Mouse (Mus musculus): ENCODE measurements around the gene Sctr. TPM values are rescaled to one million over a fixed set of nuclear protein-coding genes. Genes with fewer than 3 reads are reported as not detected.
A peak's percentile ranks its signal among the peaks of the same experiment; 100 is the strongest.
"Not testable (repeated sequence)": the region's sequence is repeated elsewhere in the genome, so short reads cannot be mapped to it uniquely, and the experiment has no call there.

Sctr gene
- total and polyA plus RNA-seq, 2 experiments from 2014 or later, result 0.93 to 2.0 TPM

DNA sequence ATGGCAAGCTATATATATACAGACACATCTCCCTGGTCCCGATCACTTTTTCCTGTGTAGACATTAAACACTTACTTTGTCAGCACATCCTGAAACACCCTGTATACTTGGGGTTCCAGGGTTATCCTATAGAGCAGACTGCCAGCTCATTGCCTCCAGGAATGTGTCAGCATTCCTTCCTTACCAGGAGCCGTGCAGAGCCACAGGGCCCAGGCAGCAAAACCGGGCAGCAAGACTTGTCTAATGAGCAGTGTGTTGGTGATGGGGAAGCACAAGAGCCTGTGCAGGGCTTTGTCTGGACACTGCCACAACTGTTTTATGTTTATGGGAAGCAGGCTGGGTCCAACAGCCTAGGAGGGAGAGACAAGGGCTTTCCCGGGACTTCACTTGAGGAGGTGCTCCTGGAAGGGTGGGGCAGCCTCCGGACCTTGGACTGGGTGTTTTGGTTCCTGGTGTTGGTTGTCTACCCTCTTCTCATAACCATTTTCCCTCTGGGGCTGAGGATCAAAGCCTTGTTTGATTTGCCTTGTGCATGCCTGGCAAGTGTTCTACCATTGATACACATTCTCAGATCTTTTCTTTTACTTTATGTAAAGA is 77.3 kb downstream of the Sctr start:
- no peaks in the 10 kb centered on the region for H3K27me3 ChIP-seq (ENCODE audit: insufficient read depth, low read length)
- H3K4me1 ChIP-seq (ENCODE audit: insufficient read depth, low read length), result no peaks in the 10 kb centered on the region
- no peak overlapping the region for H3K9ac ChIP-seq (replicated peaks; ENCODE audit: low read length)
- TF ChIP-seq CTCF (IDR thresholded peaks at IDR 0.05; ENCODE audit: low read depth), result no peak
- H3K4me3 ChIP-seq (ENCODE audit: low read length), result no peak overlapping the region
- no peaks in the 10 kb centered on the region for H3K36me3 ChIP-seq (ENCODE audit: insufficient read depth, low read length)
- no peak overlapping the region for H3K4me2 ChIP-seq (ENCODE audit: low read depth, low read length)
- no peak overlapping the region for H3K27ac ChIP-seq
- no peak for ATAC-seq
- no peak for DNase-seq (ENCODE audit: low spot score)
- WGBS, result 57% methylated on average over 5 of the region's 5 CpGs
- H3K9me3 ChIP-seq (ENCODE audit: low read length), result no peaks in the 10 kb centered on the region

DNA sequence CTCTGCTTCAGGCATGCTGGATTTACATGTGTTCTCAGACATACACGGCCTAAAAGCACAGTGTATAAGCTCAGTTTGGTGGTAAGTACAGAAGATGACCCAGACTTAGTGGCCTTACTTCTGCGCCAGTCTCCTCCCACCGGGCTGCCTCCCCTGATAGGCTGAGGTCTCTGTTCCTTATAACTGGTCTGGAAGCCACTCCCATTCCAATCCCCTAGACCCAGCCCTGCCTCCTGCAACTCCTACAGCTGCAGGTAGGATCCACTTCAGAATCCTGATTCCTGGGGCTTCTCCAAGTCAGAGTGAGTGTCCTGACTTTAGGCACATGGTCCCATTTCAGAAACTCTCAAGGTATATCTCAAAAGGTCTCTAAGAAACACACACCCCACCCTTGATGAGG is 79.0 kb downstream of the Sctr start:
- Histone ChIP-seq H3K4me1 (ENCODE audit: insufficient read depth, low read length) (no peaks in the 10 kb centered on the region), H3K4me2 (ENCODE audit: low read depth, low read length) (no peak overlapping the region), H3K36me3 (ENCODE audit: insufficient read depth, low read length) (no peaks in the 10 kb centered on the region), H3K27ac (no peak overlapping the region), H3K27me3 (ENCODE audit: insufficient read depth, low read length) (no peaks in the 10 kb centered on the region), H3K4me3 (ENCODE audit: low read length) (no peak overlapping the region), H3K9ac (replicated peaks; ENCODE audit: low read length) (no peak overlapping the region), H3K9me3 (ENCODE audit: low read length) (no peaks in the 10 kb centered on the region)
- 66% methylated on average over 3 of the region's 3 CpGs for WGBS
- ATAC-seq (no peak), DNase-seq (ENCODE audit: low spot score) (no peak)
- TF ChIP-seq CTCF (IDR thresholded peaks at IDR 0.05; ENCODE audit: low read depth), result no peak

DNA sequence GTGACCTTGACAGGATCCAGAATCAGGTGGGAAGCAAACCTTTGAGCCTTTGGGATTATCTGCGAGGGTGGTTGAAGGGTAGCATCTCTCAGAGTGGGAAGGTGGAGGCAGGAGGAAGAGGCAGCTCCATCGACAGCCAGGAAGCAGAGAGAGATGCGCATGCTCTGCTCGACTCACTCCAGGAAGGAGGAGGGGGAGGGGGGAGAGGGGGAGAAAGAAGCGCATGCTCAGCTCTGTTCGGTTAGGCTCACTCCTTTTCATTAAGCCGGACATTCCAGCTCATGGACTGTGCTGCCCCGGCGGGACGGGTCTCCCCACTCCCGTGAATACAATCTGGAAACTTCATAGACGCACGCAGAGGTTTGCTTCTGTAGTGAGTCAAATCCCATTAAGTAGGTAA is 80.0 kb downstream of the Sctr start:
- no peak for DNase-seq (ENCODE audit: low spot score)

DNA sequence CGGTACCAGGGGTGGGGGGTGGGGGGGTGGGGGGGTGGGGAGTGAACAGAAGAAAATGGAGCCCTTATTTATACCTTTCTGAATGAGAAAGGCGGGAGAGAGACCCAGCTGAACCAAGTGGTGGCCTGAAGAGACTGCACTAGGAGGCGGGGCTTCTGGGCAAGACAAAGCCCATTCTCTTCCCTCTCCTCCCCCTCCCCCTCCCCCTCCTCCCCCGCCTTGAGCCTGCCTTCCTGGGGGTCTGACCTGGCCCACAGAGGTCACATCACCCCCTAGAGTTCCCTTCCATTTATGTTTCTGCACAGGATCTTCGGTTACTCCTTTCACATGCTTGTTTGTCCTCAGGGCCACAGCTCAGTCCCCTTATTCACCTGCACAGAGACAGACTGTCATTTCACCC is 82.5 kb downstream of the Sctr start:
- no peak overlapping the region for H3K9ac ChIP-seq (replicated peaks; ENCODE audit: low read length)
- TF ChIP-seq CTCF (IDR thresholded peaks at IDR 0.05; ENCODE audit: low read depth), result no peak
- DNase-seq (ENCODE audit: low spot score) (no peak), ATAC-seq (no peak)
- 7% methylated on average over 4 of the region's 5 CpGs for WGBS
- no peaks in the 10 kb centered on the region for H3K27me3 ChIP-seq (ENCODE audit: insufficient read depth, low read length)
- H3K9me3 ChIP-seq (ENCODE audit: low read length), result no peaks in the 10 kb centered on the region
- H3K36me3 ChIP-seq (ENCODE audit: insufficient read depth, low read length), result no peaks in the 10 kb centered on the region
- no peaks in the 10 kb centered on the region for H3K4me1 ChIP-seq (ENCODE audit: insufficient read depth, low read length)
- H3K4me3 ChIP-seq (ENCODE audit: low read length), result no peak overlapping the region
- no peak overlapping the region for H3K4me2 ChIP-seq (ENCODE audit: low read depth, low read length)
- no peak overlapping the region for H3K27ac ChIP-seq

More for the DNA sequence above, 80.0 kb downstream of the Sctr start:
- TF ChIP-seq CTCF (IDR thresholded peaks at IDR 0.05; ENCODE audit: low read depth), result no peak
- ATAC-seq, result no peak
- no peak overlapping the region for H3K9ac ChIP-seq (replicated peaks; ENCODE audit: low read length)
- no peak overlapping the region for H3K4me2 ChIP-seq (ENCODE audit: low read depth, low read length)
- no peaks in the 10 kb centered on the region for H3K4me1 ChIP-seq (ENCODE audit: insufficient read depth, low read length)
- H3K27ac ChIP-seq, result no peak overlapping the region
- H3K4me3 ChIP-seq (ENCODE audit: low read length), result no peak overlapping the region
- H3K27me3 ChIP-seq (ENCODE audit: insufficient read depth, low read length), result no peaks in the 10 kb centered on the region
- no peaks in the 10 kb centered on the region for H3K9me3 ChIP-seq (ENCODE audit: low read length)
- no peaks in the 10 kb centered on the region for H3K36me3 ChIP-seq (ENCODE audit: insufficient read depth, low read length)
- WGBS, result 64% methylated on average over 13 of the region's 13 CpGs

DNA sequence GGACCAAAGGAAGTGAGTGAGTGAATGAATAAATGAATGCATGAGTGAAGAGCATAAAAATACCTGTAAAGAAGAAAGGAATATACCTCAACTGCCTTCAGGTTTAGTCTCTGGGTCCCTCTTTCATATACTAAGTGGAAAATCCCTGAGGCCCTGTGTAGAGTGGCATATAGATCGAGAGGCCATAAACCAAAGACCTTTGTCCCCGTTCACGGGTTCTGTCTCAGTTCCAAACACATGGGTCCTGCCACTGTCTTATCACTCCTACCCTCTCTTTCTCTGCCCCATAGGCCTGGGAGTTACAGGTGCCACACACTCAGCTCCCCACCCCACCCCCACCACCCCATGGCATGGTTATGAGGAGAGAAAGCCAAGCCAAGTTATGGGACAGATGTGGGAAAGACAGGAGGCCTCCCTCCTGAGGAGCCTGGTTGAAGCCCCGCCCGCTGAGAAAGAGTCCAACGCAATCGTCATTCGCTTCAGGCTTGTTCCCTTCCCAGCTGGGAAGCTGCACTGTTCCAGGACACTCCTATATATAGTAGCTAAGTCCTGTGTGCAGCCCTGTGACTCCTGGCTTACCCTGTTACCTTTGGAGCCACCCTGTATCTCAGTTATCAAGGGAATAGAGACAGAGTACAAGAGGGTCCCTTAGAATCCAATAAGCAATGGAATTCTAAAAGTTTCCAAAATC is 84.3 kb downstream of the Sctr start:
- H3K9ac ChIP-seq (replicated peaks; ENCODE audit: low read length), result no peak overlapping the region
- no peaks in the 10 kb centered on the region for H3K4me1 ChIP-seq (ENCODE audit: insufficient read depth, low read length)
- ATAC-seq (no peak), DNase-seq (ENCODE audit: low spot score) (no peak)
- no peaks in the 10 kb centered on the region for H3K36me3 ChIP-seq (ENCODE audit: insufficient read depth, low read length)
- 85% methylated on average over 8 of the region's 8 CpGs for WGBS
- H3K4me2 ChIP-seq (ENCODE audit: low read depth, low read length), result no peak overlapping the region
- TF ChIP-seq CTCF (IDR thresholded peaks at IDR 0.05; ENCODE audit: low read depth), result no peak
- H3K27me3 ChIP-seq (ENCODE audit: insufficient read depth, low read length), result no peaks in the 10 kb centered on the region
- no peaks in the 10 kb centered on the region for H3K9me3 ChIP-seq (ENCODE audit: low read length)
- no peak overlapping the region for H3K4me3 ChIP-seq (ENCODE audit: low read length)
- no peak overlapping the region for H3K27ac ChIP-seq

DNA sequence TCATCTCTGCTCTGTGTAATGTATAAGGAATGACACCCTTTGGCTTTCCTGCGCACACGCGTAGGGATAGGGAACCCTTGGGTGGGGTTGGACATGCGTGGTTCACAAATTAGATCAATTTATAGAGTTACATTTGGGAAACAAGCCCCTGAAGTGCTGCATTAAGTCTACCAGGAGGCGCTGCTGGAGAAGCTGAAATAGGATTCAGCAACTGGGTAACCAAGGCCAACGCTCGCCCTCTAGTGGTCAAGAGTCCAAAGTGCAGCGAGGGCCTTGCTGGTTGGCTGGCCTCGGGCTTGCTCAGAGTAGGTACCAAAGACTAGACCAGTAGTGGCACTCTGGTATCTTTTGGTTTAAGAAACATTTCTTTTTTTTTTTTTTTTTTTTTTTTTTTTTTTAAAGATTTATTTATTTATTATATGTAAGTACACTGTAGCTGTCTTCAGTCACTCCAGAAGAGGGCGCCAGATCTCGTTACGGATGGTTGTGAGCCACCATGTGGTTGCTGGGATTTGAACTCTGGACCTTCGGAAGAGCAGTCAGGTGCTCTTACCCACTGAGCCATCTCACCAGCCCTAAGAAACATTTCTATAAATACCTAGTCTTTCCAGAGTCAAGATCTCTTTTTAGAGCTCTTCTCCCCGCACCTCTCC is 86.9 kb downstream of the Sctr start:
- TF ChIP-seq CTCF (IDR thresholded peaks at IDR 0.05; ENCODE audit: low read depth), result peak; percentile 87
- WGBS, result 56% methylated on average over 11 of the region's 14 CpGs

DNA sequence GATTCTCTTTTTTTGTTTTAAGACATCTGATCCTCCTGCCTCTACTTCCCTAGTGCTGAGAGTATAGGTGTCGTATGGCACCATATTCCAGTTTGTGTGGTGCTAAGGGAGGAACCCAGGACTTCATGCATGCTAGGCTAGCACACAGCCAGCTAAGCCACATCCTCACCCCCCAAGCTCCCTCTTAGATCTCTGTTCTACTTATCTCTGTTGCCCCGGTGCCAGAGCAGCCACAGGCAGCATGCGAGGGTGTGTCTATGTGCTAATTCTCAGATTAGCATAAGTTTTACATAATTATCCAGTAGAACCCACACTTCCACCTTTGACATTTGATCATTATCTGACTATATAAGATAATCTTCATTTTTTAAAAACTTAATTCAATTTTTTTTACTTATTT is 88.2 kb downstream of the Sctr start:
- no peak for TF ChIP-seq CTCF (IDR thresholded peaks at IDR 0.05; ENCODE audit: low read depth)
- Histone ChIP-seq H3K4me1 (ENCODE audit: insufficient read depth, low read length) (no peaks in the 10 kb centered on the region), H3K36me3 (ENCODE audit: insufficient read depth, low read length) (no peaks in the 10 kb centered on the region), H3K27me3 (ENCODE audit: insufficient read depth, low read length) (no peaks in the 10 kb centered on the region), H3K9me3 (ENCODE audit: low read length) (no peaks in the 10 kb centered on the region), H3K4me3 (ENCODE audit: low read length) (no peak overlapping the region), H3K4me2 (ENCODE audit: low read depth, low read length) (no peak overlapping the region), H3K27ac (no peak overlapping the region), H3K9ac (replicated peaks; ENCODE audit: low read length) (no peak overlapping the region)
- 68% methylated on average over 3 of the region's 3 CpGs for WGBS
- DNase-seq (ENCODE audit: low spot score), result no peak
- ATAC-seq, result no peak

More for the DNA sequence above, 86.9 kb downstream of the Sctr start:
- H3K27ac ChIP-seq; H3K36me3 ChIP-seq (ENCODE audit: insufficient read depth, low read length); H3K4me2 ChIP-seq (ENCODE audit: low read depth, low read length); H3K9me3 ChIP-seq (ENCODE audit: low read length); H3K27me3 ChIP-seq (ENCODE audit: insufficient read depth, low read length); H3K9ac ChIP-seq (replicated peaks; ENCODE audit: low read length); H3K4me1 ChIP-seq (ENCODE audit: insufficient read depth, low read length); H3K4me3 ChIP-seq (ENCODE audit: low read length): not testable (repeated sequence)
- ATAC-seq, result peak; percentile 77
- peak; percentile 87 for DNase-seq (ENCODE audit: low spot score)
